Mouse (Mus musculus): ENCODE measurements around the gene Cops8.

Gene Cops8

DNA sequence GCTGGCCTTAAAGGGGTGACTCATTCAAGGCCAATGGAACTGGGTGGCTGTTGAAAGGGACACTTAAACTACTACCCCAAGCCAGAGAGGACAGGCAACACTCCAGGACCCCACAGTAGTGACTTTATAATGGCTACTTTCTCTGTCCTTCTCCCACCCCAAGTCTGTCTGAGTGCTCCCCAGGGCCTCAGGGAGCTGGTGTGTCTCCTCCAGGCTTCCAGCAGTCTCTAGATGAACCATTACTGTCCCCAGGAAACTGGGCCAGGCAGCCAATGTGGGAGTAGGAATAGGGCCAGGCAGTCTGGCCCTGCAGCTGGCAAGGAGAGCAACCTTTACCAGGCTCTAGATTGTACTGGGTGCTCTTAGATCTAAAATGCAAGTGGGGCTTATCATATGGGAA lies 49.0 kb downstream of the Cops8 start:
- no peak for DNase-seq (ENCODE audit: low spot score)

DNA sequence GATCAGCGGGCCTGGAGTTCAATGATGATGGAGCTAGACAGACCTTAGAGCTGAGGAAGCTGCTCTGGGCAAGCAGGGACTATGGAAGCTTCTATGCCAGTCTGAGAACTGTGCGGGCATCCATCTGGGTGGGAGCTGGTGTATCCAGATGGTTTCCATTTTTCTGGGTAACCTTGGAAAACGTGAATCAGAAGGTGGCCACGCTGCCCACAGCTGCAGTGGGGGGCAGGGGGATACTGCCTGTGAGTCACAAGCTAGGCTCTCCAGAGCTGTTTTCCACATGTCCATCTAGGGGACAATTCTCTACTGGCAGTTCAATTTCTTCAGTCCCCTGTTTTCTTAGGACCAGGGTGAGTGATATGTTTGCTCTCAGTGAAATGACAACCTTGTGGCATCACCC lies 49.8 kb downstream of the Cops8 start:
- DNase-seq (ENCODE audit: low spot score) = no peak

DNA sequence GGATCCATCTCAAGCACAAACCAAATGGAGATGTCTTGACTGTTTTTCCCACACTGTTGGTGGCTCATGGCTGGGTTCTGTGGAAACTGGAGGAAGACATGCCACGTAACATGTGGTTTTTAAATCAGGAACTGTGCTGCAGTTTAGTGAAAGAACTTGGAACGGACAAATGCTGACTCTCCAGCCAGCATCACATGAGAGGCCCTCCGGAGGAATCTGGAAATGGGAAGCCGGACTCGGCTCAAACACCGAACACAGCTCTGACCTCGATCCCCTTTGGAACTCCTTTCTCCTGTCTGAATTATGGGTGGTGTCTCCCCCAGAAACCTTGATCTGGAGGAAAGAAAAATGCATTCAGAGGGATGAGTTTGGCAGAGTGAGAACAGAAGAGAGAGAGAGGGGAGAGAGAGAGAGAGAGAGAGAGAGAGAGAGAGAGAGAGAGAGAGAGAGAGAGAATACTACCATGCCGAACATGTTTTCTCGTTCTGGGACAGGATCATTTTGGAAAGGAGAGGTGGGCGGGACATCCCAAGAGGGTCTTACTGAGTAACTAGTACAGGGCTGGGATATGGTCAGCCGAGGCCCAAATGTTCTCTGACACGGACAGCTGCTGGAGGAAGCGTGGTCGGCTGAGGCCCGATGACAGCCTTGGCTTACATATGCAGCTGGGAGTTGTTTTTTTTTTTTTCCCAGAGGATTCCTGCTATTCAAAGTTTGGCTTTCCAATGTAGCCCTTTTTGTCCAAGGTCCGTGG lies 53.9 kb downstream of the Cops8 start:
- DNase-seq (ENCODE audit: low spot score) = no peak

DNA sequence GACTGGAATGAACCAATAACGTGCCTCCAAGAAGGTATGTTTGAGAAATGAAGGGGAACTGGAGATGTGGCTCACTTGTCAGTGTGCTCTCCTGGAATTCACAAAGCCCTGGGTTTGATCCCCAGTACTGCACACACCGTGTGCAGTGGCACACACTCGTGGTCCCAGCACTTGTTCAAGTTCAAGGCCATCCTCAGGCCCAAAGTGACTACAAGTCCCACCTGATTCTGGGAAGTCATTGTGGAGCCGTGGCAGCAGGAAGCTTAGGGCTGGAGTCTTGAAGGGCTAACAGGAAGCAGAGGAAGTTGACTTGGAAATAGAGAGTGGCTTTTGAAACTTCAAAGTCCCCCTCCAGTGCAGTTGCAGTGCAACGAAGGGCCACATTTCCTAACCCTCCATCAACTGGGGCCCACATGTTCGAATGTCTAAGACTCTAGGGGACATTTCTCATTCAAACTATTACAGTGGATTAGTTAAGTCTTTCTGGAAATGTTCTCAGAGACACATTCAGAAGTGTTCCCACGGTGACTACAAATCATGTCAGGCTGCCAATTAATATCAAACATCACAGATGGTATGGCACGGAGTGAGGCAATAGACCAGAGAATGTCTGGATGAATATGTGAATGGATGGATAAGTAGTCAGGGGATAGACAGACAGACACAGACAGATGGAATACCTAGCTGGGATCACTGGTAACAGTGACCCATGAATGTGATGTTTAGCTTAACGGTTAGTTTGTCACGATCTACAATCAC lies 54.7 kb downstream of the Cops8 start:
- no peak for DNase-seq (ENCODE audit: low spot score)

DNA sequence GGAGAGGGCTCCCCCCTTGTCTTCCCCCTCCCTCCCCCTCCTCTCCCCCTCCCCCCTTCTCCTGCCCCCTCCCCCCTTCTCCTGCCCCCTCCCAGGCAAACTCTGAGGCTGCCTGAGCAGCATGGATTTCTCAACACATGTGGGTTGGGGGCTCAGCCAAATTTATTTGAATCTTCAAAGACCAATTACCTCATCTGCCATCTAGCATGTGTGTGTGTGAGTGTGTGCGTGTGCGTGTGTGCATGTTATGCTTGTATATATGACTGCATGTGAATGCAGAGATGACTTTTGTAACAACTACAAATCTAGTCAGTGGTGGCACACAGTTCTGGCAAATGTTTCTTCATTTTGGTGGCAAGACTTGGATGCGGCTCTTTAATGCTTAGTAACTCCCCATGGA lies 55.8 kb downstream of the Cops8 start:
- DNase-seq (ENCODE audit: low spot score) = no peak

DNA sequence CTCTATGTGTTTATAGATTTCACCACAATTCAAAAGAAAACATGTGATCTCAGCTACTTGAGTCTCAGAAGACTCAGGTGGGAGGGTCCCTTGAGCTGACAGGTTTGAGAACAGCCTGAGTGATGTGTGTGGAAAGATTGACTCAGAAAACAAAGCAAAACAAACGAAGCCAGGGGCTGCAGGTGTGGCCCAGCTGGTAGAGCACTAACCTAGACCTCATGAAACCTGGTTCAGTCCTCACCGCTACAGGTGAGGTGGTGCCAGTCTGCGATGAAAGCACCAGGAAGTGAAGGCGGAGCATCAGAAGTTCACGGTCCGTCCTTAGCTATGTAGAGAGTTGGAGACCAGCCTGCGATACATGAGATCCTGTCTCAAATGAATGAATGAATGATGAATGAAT lies 57.4 kb downstream of the Cops8 start:
- no peak for DNase-seq (ENCODE audit: low spot score)

DNA sequence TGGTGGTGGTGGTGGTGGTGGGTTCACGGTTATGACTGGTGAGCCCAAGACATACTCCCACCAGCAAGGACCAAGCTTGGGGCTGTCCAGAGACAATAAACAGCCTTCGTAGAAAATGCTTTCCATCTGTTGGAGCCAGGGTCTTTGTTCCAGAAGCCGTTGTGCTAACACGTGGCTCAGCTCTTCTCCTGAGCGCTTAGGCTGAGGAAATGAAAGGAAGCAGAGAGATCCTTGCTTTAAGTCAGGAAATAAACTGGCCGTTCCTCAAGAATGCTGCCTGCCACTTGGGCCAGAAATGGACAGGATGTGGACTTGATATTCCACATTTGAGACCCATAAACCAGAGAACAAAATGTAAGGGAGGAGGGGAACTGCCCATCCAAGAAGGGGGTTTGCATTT lies 59.7 kb downstream of the Cops8 start:
- no peak for DNase-seq (ENCODE audit: low spot score)
